Mouse (Mus musculus) C2C12 (cell line): ENCODE measurements around the gene Rbms3.

ENCODE experiments used
- CTCF ChIP-seq: IDR thresholded peaks from one replicate; pipeline ENCODE4 v1.5.1; 2011; ENCODE audit not compliant: control insufficient read depth, insufficient read depth, insufficient read length
- FOSL1 ChIP-seq: IDR thresholded peaks from one replicate; pipeline ENCODE4 v1.8.0; 2011; ENCODE audit warnings: mild to moderate bottlenecking, low read length; ENCODE audit not compliant: poor library complexity, insufficient read depth, severe bottlenecking
- MYOD1 ChIP-seq: IDR thresholded peaks from one replicate; pipeline ENCODE4 v1.6.1; 2011; ENCODE audit warnings: low read depth; ENCODE audit not compliant: control insufficient read depth, insufficient read length

DNA sequence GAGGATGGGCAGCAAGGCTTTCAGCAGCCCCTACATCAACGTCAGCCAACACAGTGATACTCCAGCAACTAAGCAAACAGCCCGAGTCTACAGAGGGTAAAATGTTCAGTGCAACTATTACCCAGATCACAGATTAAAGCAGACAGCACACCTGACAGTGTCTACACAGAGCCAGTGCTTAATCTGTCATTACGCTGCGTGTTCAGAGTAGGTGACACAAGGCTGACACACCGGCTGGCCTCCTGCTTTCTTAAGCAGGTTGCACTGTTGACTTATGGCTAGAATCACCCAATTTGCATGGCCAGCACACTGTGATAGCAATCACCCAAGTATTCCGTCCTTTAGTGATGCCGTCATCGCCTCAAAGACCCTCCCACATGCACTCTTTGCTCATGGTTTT is 550.2 kb downstream of the Rbms3 start:
- TF ChIP-seq CTCF (no peak), MYOD1 (no peak), FOSL1 (no peak)
